Mouse (Mus musculus): ENCODE data around the gene Rmi2. TPM values are rescaled to one million over a fixed set of nuclear protein-coding genes. Genes with fewer than 3 reads are reported as not detected.

Rmi2 gene
- polyA plus RNA-seq (2014; fragmentation: Nextera tagmentation; extraction: Ambion mirVana), result 2.7 and 2.9 TPM in 2 replicates

DNA sequence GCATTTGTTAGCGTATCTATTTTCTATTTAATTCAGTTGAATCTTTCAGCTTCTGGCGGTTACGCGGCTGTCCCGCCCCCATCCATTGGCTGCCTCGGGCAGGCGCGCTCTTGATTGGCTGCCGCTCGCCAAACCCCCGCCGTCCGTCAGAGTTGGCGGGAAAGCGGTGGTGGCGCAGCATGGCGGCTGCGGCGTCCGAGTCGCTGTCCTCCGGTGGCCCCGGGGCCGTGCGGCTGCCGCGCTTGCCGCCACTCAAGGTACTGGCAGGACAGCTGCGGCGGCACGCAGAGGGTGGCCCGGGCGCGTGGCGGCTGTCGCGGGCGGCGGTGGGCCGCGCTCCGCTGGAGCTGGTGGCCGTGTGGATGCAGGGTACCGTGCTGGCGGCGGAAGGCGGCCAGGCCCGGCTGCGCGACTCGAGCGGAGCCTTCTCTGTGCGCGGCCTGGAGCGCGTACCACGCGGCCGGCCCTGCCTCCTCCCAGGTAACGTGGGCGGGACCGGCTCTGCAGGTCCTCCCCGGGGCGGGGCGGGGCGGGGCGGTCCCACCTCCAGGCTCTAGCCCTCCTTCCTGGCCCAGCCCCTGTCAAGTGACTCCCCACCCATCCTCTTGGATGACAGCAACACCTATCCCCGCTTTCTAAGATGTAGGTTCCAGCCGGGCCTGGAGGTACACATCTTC lies at the start of gene Rmi2:
Gene Rmi2, plus strand, starts transcription at position 149 of the 677 bp plus-strand sequence.
- DNase-seq (ENCODE audit: low spot score), result peak; percentile 94
- Histone ChIP-seq H3K4me3 (ENCODE audit: low read depth, low read length) (peak within 1 kb of the TSS; percentile 57), H3K9me3 (replicated peaks; ENCODE audit: control insufficient read depth, low read length) (no peaks in the 10 kb centered on the region), H3K4me2 (ENCODE audit: low read depth, low read length) (peak within 1 kb of the TSS; percentile 71), H3K27me3 (ENCODE audit: control insufficient read depth, insufficient read depth, low read length) (no peaks in the 10 kb centered on the region), H3K36me3 (replicated peaks; ENCODE audit: control insufficient read depth, insufficient read depth, low read depth, low read length) (no peaks in the 10 kb centered on the region), H3K27ac (replicated peaks; ENCODE audit: low read depth, low read length) (peak within 1 kb of the TSS; percentile 23), H3K9ac (replicated peaks; ENCODE audit: low read length) (peak within 1 kb of the TSS; percentile 71), H3K4me1 (ENCODE audit: control insufficient read depth, insufficient read depth, low read length) (no peaks in the 10 kb centered on the region)
- WGBS, result under 1% methylated on average over 56 of the region's 69 CpGs
- ATAC-seq (replicated peaks; ENCODE audit: insufficient number of reproducible peaks, low FRiP score, low TSS enrichment, low read depth), result peak; percentile 89

DNA sequence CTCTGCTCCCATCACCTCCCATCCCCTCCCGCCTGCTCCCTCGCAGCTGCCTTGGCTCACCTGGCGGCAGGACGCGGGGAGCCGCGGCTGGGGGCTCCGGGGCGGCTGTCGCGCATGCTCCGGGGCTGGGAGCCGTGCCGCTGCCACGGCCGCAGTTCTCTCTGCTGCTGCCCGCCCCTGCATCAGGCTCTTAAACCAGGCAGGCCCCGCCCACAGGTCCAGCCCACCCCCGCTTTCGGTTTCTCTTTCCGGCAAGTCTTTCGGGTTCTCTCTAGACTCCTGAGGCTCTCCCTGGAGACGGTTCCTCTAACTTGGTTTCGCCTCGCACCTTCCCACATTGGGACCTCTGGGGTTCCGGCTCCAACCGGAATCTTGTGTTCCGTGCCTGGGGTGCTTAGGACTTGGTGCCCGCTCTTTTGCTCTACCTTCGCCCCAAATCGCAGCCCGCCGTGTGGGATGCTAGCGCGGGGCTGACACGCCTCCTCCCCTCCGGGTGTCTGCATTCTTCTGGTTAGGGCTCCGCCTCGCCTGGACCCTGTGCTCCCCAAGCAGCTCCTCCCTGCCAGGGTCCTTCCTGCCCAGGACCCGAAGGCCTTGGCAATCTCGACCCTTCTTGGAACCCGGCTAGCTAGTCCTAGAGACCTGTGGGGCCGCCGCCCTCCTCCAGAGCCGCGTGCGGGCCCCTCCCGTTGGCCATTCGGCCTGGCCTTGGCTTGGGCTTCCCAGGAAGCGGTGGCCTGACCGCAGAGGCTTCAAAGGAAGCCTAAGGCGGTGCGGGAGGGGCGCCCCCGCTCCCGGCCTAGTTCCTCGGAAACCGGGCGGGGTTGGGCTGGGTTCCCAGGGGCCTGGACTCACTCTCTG lies 49.3 kb upstream of the Rmi2 start, which contains the start of gene Socs1:
Gene Socs1, minus strand, starts transcription at position 166 of the 861 bp plus-strand sequence.
- H3K36me3 ChIP-seq (replicated peaks; ENCODE audit: control insufficient read depth, insufficient read depth, low read depth, low read length), result no peaks in the 10 kb centered on the region

DNA sequence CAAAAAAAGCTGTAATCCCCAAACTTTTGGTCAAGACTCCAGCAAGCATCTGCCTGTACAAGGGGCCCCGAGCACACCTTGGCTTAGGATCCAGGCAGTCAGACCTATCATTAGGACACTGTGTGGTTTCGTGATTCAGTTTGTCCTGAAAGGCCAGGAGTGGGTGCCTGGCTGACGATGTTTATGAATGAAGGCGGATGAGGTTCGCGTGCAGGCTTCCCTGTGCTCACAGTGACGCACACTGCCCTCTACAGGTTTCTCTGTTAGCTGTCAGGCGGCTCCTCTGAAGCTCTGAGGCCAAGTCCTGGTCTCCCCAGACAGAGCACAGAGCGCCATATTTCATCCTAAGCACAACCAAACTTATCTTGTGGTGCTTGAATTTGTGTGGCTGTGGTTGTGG lies 48.6 kb upstream of the Rmi2 start:
- peak overlapping the region; percentile 67 for H3K9ac ChIP-seq (replicated peaks; ENCODE audit: low read length)
- peak overlapping the region; percentile 98 for H3K4me2 ChIP-seq (ENCODE audit: low read depth, low read length)
- H3K4me1 ChIP-seq (ENCODE audit: control insufficient read depth, insufficient read depth, low read length), result peaks cover 4% of the 10 kb centered on the region; the same call in 1 of the 2 replicates
- no peaks in the 10 kb centered on the region for H3K36me3 ChIP-seq (replicated peaks; ENCODE audit: control insufficient read depth, insufficient read depth, low read depth, low read length)
- no peaks in the 10 kb centered on the region for H3K9me3 ChIP-seq (replicated peaks; ENCODE audit: control insufficient read depth, low read length)
- peak overlapping the region; percentile 94 for H3K27ac ChIP-seq (replicated peaks; ENCODE audit: low read depth, low read length)
- peak; percentile 31 for ATAC-seq (replicated peaks; ENCODE audit: insufficient number of reproducible peaks, low FRiP score, low TSS enrichment, low read depth)
- peak; percentile 95 for DNase-seq (ENCODE audit: low spot score)
- WGBS, result 2% methylated on average over 9 of the region's 9 CpGs
- H3K27me3 ChIP-seq (ENCODE audit: control insufficient read depth, insufficient read depth, low read length), result no peaks in the 10 kb centered on the region; the same call in 1 of the 2 replicates
- peak overlapping the region; percentile 66 for H3K4me3 ChIP-seq (ENCODE audit: low read depth, low read length)

More for the DNA sequence above, 49.3 kb upstream of the Rmi2 start, which contains the start of gene Socs1:
- peak; percentile 91 for DNase-seq (ENCODE audit: low spot score)
- Histone ChIP-seq H3K4me3 (ENCODE audit: low read depth, low read length) (peak within 1 kb of the TSS; percentile 66), H3K9me3 (replicated peaks; ENCODE audit: control insufficient read depth, low read length) (no peaks in the 10 kb centered on the region), H3K27ac (replicated peaks; ENCODE audit: low read depth, low read length) (peak within 1 kb of the TSS; percentile 94), H3K9ac (replicated peaks; ENCODE audit: low read length) (peak within 1 kb of the TSS; percentile 67), H3K4me1 (ENCODE audit: control insufficient read depth, insufficient read depth, low read length) (peaks cover 4% of the 10 kb centered on the region; the same call in 1 of the 2 replicates), H3K27me3 (ENCODE audit: control insufficient read depth, insufficient read depth, low read length) (no peaks in the 10 kb centered on the region; the same call in 1 of the 2 replicates), H3K4me2 (ENCODE audit: low read depth, low read length) (peak within 1 kb of the TSS; percentile 98)
- under 1% methylated on average over 54 of the region's 59 CpGs for WGBS
- ATAC-seq (replicated peaks; ENCODE audit: insufficient number of reproducible peaks, low FRiP score, low TSS enrichment, low read depth), result peak; percentile 81

DNA sequence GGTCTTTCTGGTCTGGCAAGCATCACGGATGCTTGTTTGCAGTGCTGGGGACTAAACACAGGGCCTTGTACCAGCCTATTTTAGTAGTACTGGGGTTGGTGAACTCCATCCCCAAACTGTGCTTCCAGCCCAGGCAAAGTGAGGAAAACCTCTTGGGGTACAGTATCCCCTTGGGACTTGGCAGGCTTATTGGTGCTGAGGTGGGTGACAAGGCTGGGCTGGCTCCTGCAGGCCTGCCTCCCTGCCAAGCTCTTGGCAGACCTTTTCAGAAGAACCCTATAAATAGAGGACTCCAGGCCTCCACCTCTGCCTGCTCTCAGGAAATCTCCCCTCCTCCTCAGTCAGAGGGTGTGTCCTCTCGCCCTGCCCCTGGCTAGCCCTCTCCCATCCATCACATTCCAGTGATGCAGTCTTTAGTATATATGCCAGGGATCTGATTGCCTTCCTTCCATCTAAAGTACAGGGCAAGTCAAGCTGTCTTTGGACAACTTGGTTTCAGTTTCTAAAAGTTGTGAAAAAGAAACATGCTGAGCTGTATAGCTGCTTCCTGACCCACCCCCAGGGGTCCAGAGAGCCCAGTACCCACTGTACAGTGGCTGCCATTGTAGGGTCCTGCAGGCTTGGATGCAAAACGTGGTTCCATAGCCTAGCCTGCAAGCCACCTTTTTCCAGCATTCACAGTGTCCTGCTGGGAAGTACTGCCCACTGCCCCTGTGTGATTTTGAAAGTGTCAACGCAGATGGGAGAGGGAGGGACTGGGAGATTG lies 47.9 kb upstream of the Rmi2 start:
- peaks cover 4% of the 10 kb centered on the region; the same call in 1 of the 2 replicates for H3K4me1 ChIP-seq (ENCODE audit: control insufficient read depth, insufficient read depth, low read length)
- no peak overlapping the region; the same call in 1 of the 2 replicates for H3K4me2 ChIP-seq (ENCODE audit: low read depth, low read length)
- H3K9ac ChIP-seq (replicated peaks; ENCODE audit: low read length), result no peak overlapping the region; the same call in 1 of the 2 replicates
- no peak for ATAC-seq (replicated peaks; ENCODE audit: insufficient number of reproducible peaks, low FRiP score, low TSS enrichment, low read depth)
- H3K27me3 ChIP-seq (ENCODE audit: control insufficient read depth, insufficient read depth, low read length), result no peaks in the 10 kb centered on the region; the same call in 1 of the 2 replicates
- no peak overlapping the region for H3K27ac ChIP-seq (replicated peaks; ENCODE audit: low read depth, low read length)
- H3K36me3 ChIP-seq (replicated peaks; ENCODE audit: control insufficient read depth, insufficient read depth, low read depth, low read length), result no peaks in the 10 kb centered on the region
- 58% methylated on average over 4 of the region's 4 CpGs for WGBS
- H3K4me3 ChIP-seq (ENCODE audit: low read depth, low read length), result no peak overlapping the region
- no peak for DNase-seq (ENCODE audit: low spot score)
- no peaks in the 10 kb centered on the region for H3K9me3 ChIP-seq (replicated peaks; ENCODE audit: control insufficient read depth, low read length)

DNA sequence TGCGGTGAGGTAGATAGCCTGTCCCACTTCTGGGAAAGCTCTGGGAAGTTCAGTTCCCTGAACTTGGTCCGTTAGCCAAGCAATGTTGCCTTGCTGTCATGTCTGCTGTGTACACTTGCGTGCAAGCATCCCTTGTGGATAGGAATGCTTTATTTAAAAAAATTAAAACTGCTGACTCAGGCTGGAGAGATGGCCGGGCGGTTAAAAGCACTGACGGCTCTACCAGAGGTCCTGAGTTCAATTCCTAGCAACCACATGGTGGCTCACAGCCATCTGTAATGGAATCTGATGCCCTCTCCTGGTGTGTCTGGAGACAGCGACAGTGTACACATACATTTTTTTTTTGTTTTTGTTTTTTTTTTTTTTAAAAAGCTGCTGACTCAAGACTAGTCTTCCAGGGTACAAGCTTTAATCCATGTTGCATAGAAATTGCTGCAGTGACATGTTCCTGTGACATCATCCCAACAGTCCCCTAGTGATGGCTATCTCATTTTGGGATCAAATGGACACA lies 47.3 kb upstream of the Rmi2 start:
- Histone ChIP-seq H3K4me1 (ENCODE audit: control insufficient read depth, insufficient read depth, low read length) (peaks cover under 1% of the 10 kb centered on the region; the same call in 1 of the 2 replicates), H3K4me2 (ENCODE audit: low read depth, low read length) (no peak overlapping the region), H3K9me3 (replicated peaks; ENCODE audit: control insufficient read depth, low read length) (no peaks in the 10 kb centered on the region), H3K36me3 (replicated peaks; ENCODE audit: control insufficient read depth, insufficient read depth, low read depth, low read length) (no peaks in the 10 kb centered on the region), H3K4me3 (ENCODE audit: low read depth, low read length) (no peak overlapping the region), H3K27me3 (ENCODE audit: control insufficient read depth, insufficient read depth, low read length) (no peaks in the 10 kb centered on the region; the same call in 1 of the 2 replicates), H3K9ac (replicated peaks; ENCODE audit: low read length) (no peak overlapping the region), H3K27ac (replicated peaks; ENCODE audit: low read depth, low read length) (no peak overlapping the region)
- DNase-seq (ENCODE audit: low spot score) (no peak), ATAC-seq (replicated peaks; ENCODE audit: insufficient number of reproducible peaks, low FRiP score, low TSS enrichment, low read depth) (no peak)
- 81% methylated on average over 7 of the region's 7 CpGs for WGBS

DNA sequence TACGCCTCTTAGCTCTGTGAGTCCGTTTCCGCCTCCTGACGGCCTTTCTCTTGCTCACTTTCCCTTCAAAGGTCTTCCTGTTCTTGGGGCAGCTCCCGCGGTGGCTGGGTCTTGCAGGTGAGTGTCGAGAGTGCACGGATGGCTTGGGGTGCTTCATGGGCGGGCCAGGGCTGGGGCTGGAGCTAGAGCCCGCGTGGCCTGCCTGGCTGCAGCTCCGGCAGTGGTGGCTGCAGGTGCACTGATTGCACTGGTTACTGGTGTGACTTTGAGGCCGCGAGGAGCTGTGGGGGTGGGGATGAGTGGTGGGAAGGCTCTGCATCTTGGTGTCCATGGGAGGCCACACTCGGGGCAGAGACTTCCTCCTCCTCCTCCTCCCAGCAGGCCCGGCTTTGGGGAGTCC lies 46.6 kb upstream of the Rmi2 start, which contains the start of gene Tnp2:
Gene Tnp2, minus strand, starts transcription at position 390 of the 400 bp plus-strand sequence.
- Histone ChIP-seq H3K27ac (replicated peaks; ENCODE audit: low read depth, low read length) (no peak within 1 kb of the TSS), H3K36me3 (replicated peaks; ENCODE audit: control insufficient read depth, insufficient read depth, low read depth, low read length) (no peaks in the 10 kb centered on the region), H3K4me3 (ENCODE audit: low read depth, low read length) (no peak within 1 kb of the TSS), H3K27me3 (ENCODE audit: control insufficient read depth, insufficient read depth, low read length) (no peaks in the 10 kb centered on the region; the same call in 1 of the 2 replicates), H3K4me2 (ENCODE audit: low read depth, low read length) (no peak within 1 kb of the TSS), H3K9ac (replicated peaks; ENCODE audit: low read length) (no peak within 1 kb of the TSS), H3K4me1 (ENCODE audit: control insufficient read depth, insufficient read depth, low read length) (no peaks in the 10 kb centered on the region; the same call in 1 of the 2 replicates), H3K9me3 (replicated peaks; ENCODE audit: control insufficient read depth, low read length) (no peaks in the 10 kb centered on the region)
- no peak for DNase-seq (ENCODE audit: low spot score)
- no peak for ATAC-seq (replicated peaks; ENCODE audit: insufficient number of reproducible peaks, low FRiP score, low TSS enrichment, low read depth)
- WGBS, result 51% methylated on average over 16 of the region's 16 CpGs

DNA sequence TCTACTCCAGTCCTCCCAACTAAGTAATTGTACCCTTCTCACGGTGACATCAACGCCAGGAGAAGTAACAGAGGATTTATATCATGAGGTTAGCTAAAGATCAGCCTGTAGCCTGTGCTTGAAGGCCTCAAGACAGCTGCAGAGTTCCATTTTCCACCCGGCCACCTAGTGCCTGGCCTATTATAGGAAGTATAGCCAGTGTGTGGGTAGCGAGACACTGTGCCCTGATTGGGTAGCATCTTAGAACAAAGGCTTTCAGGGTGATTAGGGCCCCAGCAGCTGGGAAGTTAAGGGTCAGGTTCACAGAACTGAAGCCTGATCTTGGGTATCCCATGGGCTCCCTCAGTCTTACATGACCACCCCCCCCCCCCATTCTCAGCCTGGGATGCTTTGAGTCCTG lies 46.0 kb upstream of the Rmi2 start:
- no peak for ATAC-seq (replicated peaks; ENCODE audit: insufficient number of reproducible peaks, low FRiP score, low TSS enrichment, low read depth)
- H3K4me3 ChIP-seq (ENCODE audit: low read depth, low read length), result no peak overlapping the region
- no peak for DNase-seq (ENCODE audit: low spot score)
- H3K27me3 ChIP-seq (ENCODE audit: control insufficient read depth, insufficient read depth, low read length), result no peaks in the 10 kb centered on the region
- no peaks in the 10 kb centered on the region for H3K9me3 ChIP-seq (replicated peaks; ENCODE audit: control insufficient read depth, low read length)
- H3K27ac ChIP-seq (replicated peaks; ENCODE audit: low read depth, low read length), result no peak overlapping the region
- no peaks in the 10 kb centered on the region for H3K4me1 ChIP-seq (ENCODE audit: control insufficient read depth, insufficient read depth, low read length)
- no peak overlapping the region for H3K9ac ChIP-seq (replicated peaks; ENCODE audit: low read length)
- H3K4me2 ChIP-seq (ENCODE audit: low read depth, low read length), result no peak overlapping the region
- H3K36me3 ChIP-seq (replicated peaks; ENCODE audit: control insufficient read depth, insufficient read depth, low read depth, low read length), result no peaks in the 10 kb centered on the region
- 57% methylated on average over 4 of the region's 4 CpGs for WGBS

Data from embryonic facial prominence, embryonic 11.5 days (tissue).